Mouse (Mus musculus): ENCODE data around the gene Zfp58.

DNA sequence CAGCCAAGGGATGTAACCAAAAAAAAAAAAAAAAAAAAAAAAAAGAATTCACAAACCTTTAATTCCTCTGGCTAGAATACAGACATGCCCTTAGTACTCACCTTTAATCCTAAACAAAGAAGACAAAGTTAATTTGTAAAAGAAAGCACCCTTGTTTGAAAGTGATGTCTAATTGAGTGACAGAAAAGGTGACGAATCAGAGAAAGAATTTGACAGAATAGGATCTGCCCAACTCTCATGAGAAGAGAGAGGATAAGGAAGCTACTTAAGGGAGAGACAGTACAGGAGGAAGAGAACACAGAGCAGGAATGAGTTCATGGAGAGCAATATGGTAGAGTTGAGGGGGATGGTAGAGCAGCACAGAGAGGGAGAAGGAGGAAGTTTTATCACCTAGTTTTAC lies 4.7 kb downstream of the Zfp58 start:
- TF ChIP-seq GATA1 (IDR thresholded peaks at IDR 0.05; ENCODE audit: borderline replicate concordance, low read length) (no peak), FLI1 (IDR thresholded peaks at IDR 0.05; ENCODE audit: low read length) (no peak)

Data from megakaryocyte, embryonic 14.5 days (primary cell).